Mouse (Mus musculus) left cerebral cortex, postnatal 36 days (tissue): Measurements from ENCODE around the gene Fbxo27. TPM values are rescaled to one million over a fixed set of nuclear protein-coding genes. Genes with fewer than 3 reads are reported as not detected.
"Not testable (repeated sequence)": the region's sequence is repeated elsewhere in the genome, so short reads cannot be mapped to it uniquely, and the experiment has no call there.

Experiments used
- DNase-seq, 2 experiments: peaks; one replicate each; pipeline ENCODE4 v3.0.0; 2021 to 2022; ENCODE audit warnings: low spot score in 2 of 2, mixed read lengths in 1 of 2
- intact Hi-C: fragments of 180-260 bp; cut with DNase I; formaldehyde crosslinking; loops from one replicate; pipeline ENCODE4 v1.15.1; 2025
- total RNA-seq, 2 experiments: library from RNA; stranded (reverse); gene quantifications; 2 replicates each; pipeline ENCODE4 v1.2.3; 2021

The Fbxo27 gene
- total RNA-seq: 10 to 100 TPM; 23.3 to 25.0 TPM

GRCm38 (mm10) chr7:28692545-28693320 is at the start of gene Fbxo27:
Gene Fbxo27, plus strand, starts transcription at chr7:28692849.
- intact Hi-C loops: no loop called here
- peak; percentile 41 to 67 for DNase-seq

GRCm38 (mm10) chr7:28645366-28645765 is 47.3 kb upstream of the Fbxo27 start:
- no peak for DNase-seq
- intact Hi-C loops: no loop called here

GRCm38 (mm10) chr7:28645947-28646475 is 46.6 kb upstream of the Fbxo27 start:
- DNase-seq: no peak

GRCm38 (mm10) chr7:28647016-28647415 is 45.6 kb upstream of the Fbxo27 start:
- intact Hi-C loops: no loop called here
- no peak for DNase-seq

More at GRCm38 (mm10) chr7:28645947-28646475, 46.6 kb upstream of the Fbxo27 start:
- intact Hi-C loops: no loop called here

GRCm38 (mm10) chr7:28651157-28651556 is 41.5 kb upstream of the Fbxo27 start:
- no peak for DNase-seq
- intact Hi-C loops: no loop called here

GRCm38 (mm10) chr7:28656430-28656829 is 36.2 kb upstream of the Fbxo27 start:
- intact Hi-C loops: no loop called here
- no peak for DNase-seq

- peak in 1 of 2 experiments; percentile 4 for DNase-seq
- intact Hi-C loops: no loop called here
Measured at GRCm38 (mm10) chr7:28665620-28666579, 26.7 kb upstream of the Fbxo27 start.

- intact Hi-C loops: no loop called here
- no peak for DNase-seq
Measured at GRCm38 (mm10) chr7:28671172-28671571, 21.5 kb upstream of the Fbxo27 start.

- DNase-seq: no peak
- intact Hi-C loops: no loop called here
Measured at GRCm38 (mm10) chr7:28672276-28672675, 20.4 kb upstream of the Fbxo27 start.

- DNase-seq, intact Hi-C loops: not testable (repeated sequence)
Measured at GRCm38 (mm10) chr7:28672786-28673185, 19.9 kb upstream of the Fbxo27 start.

GRCm38 (mm10) chr7:28674994-28675393 is 17.7 kb upstream of the Fbxo27 start:
- intact Hi-C loops: no loop called here
- no peak for DNase-seq

- intact Hi-C loops: no loop called here
- DNase-seq: no peak
Measured at GRCm38 (mm10) chr7:28675746-28676145, 16.9 kb upstream of the Fbxo27 start.

GRCm38 (mm10) chr7:28676811-28677541 is 15.7 kb upstream of the Fbxo27 start:
- DNase-seq: no peak
- intact Hi-C loops: no loop called here

GRCm38 (mm10) chr7:28677624-28678023 is 15.0 kb upstream of the Fbxo27 start:
- DNase-seq: no peak
- intact Hi-C loops: no loop called here

GRCm38 (mm10) chr7:28691075-28691474 is 1.6 kb upstream of the Fbxo27 start:
- intact Hi-C loops: no loop called here
- no peak for DNase-seq

GRCm38 (mm10) chr7:28693321-28693966 is 795 bp downstream of the Fbxo27 start:
- peak; percentile 75 to 86 for DNase-seq
- intact Hi-C loops: no loop called here

- intact Hi-C loops: no loop called here
- DNase-seq: no peak
Measured at GRCm38 (mm10) chr7:28694423-28694822, 1.8 kb downstream of the Fbxo27 start.

- no peak for DNase-seq
- intact Hi-C loops: no loop called here
Measured at GRCm38 (mm10) chr7:28694966-28695511, 2.4 kb downstream of the Fbxo27 start.

- DNase-seq: no peak
- intact Hi-C loops: no loop called here
Measured at GRCm38 (mm10) chr7:28697277-28697676, 4.6 kb downstream of the Fbxo27 start.
